Mouse (Mus musculus): Measurements from ENCODE around the gene Utp6. TPM values are rescaled to one million over a fixed set of nuclear protein-coding genes. Genes with fewer than 3 reads are reported as not detected.

The Utp6 gene
- total and polyA plus RNA-seq, 3 experiments, result 2.1 to 43.0 (median 41.8) TPM

Other genes with a start within 250 kb of the Utp6 start
- 10 to 100 TPM; 37.6 to 53.7 TPM for gene Suz12, start 30.7 kb upstream of the Utp6 start, total RNA-seq (2021)
- gene Suz12, start 30.7 kb upstream of the Utp6 start, polyA plus RNA-seq (2012; rRNA removed), result 2.1 and 3.3 TPM in 2 replicates
- 10 to 100 TPM; 14.6 to 15.7 TPM for gene Crlf3, start 118.6 kb upstream of the Utp6 start, total RNA-seq (2021)
- gene Crlf3, start 118.6 kb upstream of the Utp6 start, polyA plus RNA-seq (2012; rRNA removed), result 2.1 and 2.9 TPM in 2 replicates
- 1 to 10 TPM; 1.3 to 1.9 TPM for gene Atad5, start 127.0 kb upstream of the Utp6 start, total RNA-seq (2021)
- 0.27 and 0.42 TPM in 2 replicates for gene Atad5, start 127.0 kb upstream of the Utp6 start, polyA plus RNA-seq (2012; rRNA removed)
- 10 to 100 TPM; 13.2 to 23.7 TPM for gene Tefm, start 179.8 kb upstream of the Utp6 start, total RNA-seq (2021)
- 1.0 and 1.8 TPM in 2 replicates for gene Tefm, start 179.8 kb upstream of the Utp6 start, polyA plus RNA-seq (2012; rRNA removed)
- gene Adap2, start 191.7 kb upstream of the Utp6 start, total RNA-seq (2021), result 10 to 100 TPM; 10.9 to 12.7 TPM
- gene Adap2, start 191.7 kb upstream of the Utp6 start, polyA plus RNA-seq (2012; rRNA removed), result 16.7 and 19.2 TPM in 2 replicates
- 1 to 10 TPM; 7.1 to 9.8 TPM for gene Rnf135, start 221.5 kb upstream of the Utp6 start, total RNA-seq (2021)
- gene Rnf135, start 221.5 kb upstream of the Utp6 start, polyA plus RNA-seq (2012; rRNA removed), result 8.4 and 12.2 TPM in 2 replicates
- gene Rhot1, start 246.6 kb upstream of the Utp6 start, total RNA-seq (2021), result 10 to 100 TPM; 69.6 to 80.7 TPM
- gene Rhot1, start 246.6 kb upstream of the Utp6 start, polyA plus RNA-seq (2012; rRNA removed), result 4.4 and 5.4 TPM in 2 replicates

All from adrenal gland, adult 2 months (tissue).